Mouse (Mus musculus) common myeloid progenitor, adult 5-6 weeks (primary cell): ENCODE measurements around the gene Macrod2. TPM values are rescaled to one million over a fixed set of nuclear protein-coding genes. Genes with fewer than 3 reads are reported as not detected.

Experiments used
- ATAC-seq: replicated peaks from 2 replicates; pipeline ENCODE4 v1.8.0; 2016; ENCODE audit warnings: low read depth, mild to moderate bottlenecking, moderate TSS enrichment, inconsistent platforms; ENCODE audit not compliant: poor library complexity, severe bottlenecking
- total RNA-seq: library from RNA; stranded (forward); fragments of 200-1000, 187-1606 nt; gene quantifications from 2 replicates; pipeline ENCODE4 v1.2.3, GENCODE M21; 2017

Macrod2 gene
- total RNA-seq, 1 experiment from 2014 or later: 10.0 TPM

- no peak for ATAC-seq
Observed at GRCm38 (mm10) chr2:141722531-141722930, 1327.4 kb downstream of the Macrod2 start.

- no peak for ATAC-seq
Observed at GRCm38 (mm10) chr2:141728998-141729397, 1333.9 kb downstream of the Macrod2 start.

DNA sequence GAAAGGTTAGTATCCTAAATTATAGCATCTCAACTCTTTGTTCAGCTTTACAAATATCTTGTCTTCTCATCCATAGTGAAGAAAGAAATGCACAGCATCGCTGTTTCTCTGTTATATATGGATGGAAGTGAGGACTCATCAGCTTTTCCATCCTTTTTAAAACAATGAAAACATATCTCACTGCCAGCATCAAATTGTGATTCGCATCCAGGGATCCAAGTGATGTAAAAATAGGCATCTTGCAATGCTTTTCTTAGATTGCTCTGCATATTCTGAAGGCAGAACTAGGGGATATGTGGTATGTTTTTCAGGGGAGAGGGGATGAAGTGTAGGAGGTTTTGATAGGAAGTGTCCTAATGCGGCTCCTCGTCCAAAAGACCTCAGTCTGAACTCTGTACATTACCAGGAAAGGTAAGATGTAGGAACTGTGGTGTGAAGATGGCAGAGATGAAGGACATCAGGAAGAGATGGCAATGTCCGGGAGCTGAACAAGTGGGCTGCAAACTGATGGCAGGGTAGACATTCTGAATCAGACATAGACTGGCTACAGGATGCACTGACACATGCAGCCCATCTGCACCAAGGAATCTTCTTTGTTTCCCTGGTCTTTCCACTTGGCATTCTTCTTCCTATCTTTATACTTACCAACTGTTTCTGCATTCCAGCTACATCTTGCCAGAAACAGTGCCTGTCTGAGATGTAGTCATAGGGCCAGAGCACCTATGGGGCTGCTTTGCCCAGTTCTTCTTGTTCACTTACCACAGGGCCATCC is 1341.8 kb downstream of the Macrod2 start:
- no peak for ATAC-seq

- ATAC-seq: no peak
Observed at GRCm38 (mm10) chr2:141738702-141739101, 1343.6 kb downstream of the Macrod2 start.

DNA sequence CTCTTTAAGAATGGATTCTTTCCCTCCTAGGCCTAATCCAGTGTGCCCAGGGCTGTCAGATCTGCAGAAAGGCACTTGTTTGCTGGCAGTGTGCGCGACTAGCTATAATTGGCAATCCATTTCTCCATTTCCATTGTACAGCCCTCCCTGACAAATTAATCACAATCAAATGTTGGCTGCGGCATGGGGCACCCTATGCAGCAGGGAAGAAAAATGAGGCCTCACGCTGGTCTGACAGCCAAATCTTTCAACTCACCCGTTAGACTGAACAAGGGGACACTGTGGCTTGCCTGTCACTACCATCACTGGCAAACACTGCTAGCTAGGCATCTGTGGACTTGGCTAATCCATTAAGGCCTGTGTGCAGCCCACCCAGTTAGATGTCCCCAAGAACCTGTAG is 1345.2 kb downstream of the Macrod2 start:
- no peak for ATAC-seq

DNA sequence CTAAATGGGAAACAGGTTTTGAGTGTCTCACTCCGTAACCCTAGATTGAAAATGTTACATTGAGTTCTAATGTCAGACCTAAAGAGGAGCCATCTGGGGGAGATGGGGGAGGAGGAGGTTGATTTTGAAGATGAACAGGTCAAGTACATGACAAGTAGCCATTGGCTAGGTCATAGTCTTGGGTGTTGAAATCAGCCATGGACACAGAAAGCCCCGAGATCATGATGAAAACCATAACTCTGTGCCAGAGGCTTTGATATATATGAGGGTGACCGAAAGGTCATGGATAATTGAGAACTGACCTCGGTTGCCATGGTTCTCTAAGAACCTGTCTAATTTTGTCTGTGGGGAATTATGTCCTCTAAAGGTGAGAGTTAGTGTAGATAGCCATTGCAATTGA is 1405.1 kb downstream of the Macrod2 start:
- ATAC-seq: no peak

DNA sequence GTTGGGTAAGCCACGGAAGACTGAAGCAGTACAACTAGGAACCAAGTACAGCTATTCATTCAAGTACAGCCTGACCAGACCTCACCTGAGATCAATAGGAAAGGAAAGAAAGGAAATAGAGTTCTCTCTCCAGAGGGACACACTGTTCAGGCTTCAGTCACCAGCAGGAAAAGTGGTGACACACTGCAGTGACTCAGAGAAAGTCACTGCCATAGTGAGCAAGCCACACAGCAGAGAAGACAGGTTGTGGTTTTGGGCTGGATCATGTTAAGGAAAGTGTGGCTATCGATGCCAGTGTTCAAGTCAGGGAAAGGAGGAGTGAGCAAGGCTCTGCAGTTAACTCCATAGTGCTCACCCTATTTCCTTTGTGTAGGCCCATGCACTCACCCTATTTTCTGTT is 1405.8 kb downstream of the Macrod2 start:
- no peak for ATAC-seq

- no peak for ATAC-seq
Observed at GRCm38 (mm10) chr2:141816266-141816665, 1421.2 kb downstream of the Macrod2 start.

DNA sequence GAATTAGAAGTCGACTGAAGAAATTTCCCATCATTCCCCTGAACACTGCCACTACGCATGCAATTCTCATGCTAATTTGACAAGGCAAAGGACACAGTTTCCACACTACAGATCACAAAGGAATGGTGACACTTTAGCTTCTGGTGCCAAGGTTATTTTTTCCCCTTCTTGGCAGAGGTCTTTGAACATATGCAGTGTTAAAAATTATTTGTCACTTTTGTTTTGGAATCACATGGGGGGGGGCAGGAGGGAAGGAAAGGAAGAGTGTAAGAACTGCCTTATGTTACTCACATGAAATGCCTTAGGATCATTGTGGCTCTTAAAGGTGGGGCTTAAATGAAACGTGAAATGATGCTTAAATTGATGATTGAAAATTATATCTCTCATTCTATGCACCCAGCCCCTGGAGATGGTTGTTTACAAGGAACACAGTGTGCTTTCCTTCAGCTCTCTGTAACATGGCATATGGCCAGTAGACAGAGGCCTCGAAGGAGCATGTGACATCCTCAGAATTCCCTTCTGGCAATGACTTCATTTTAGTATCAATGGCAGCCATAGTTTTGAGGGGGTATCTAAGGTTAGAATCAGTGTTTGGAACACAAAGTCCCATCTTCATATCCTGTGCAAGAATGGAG is 1422.6 kb downstream of the Macrod2 start:
- ATAC-seq: no peak

- no peak for ATAC-seq
Observed at GRCm38 (mm10) chr2:141820795-141821194, 1425.7 kb downstream of the Macrod2 start.

- ATAC-seq: no peak
Observed at GRCm38 (mm10) chr2:141825606-141826495, 1430.7 kb downstream of the Macrod2 start.

DNA sequence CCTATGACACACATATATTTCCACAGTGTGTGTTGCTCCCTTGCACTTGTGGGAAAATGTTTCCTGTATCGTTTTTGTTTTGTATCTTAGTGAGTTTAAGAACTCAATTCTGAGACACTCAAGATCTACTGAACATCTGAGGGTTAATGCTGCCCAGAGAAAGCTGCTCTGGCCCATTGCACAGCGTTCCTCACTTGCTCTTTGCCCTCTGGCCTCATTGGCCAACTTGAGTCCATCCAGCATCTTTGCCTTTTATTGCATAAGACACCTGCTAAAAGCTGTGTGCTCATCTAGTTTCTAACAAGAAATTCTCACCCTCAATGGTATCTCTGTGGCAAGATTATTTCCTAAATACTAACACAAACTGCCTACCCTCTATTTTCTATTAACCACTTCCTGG is 1435.4 kb downstream of the Macrod2 start:
- no peak for ATAC-seq

DNA sequence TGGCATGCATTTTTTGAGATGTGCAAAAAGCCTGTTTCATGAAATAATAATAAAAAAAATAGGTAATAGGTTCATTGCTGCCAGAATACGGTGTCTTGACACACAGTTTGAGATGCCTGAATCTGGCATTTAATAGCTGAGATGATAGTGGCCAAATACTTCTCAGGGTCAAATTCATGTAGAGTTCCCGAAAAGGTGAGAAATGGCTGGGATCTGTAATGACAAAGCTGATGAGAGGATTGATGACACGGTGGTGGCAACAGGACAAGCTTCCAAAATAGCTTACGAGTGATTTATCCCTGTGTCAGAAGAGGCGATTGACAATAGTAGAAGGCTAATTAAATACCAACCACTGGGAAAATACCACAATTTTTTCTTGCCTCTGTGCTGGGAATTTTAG is 1436.4 kb downstream of the Macrod2 start:
- no peak for ATAC-seq

- peak; percentile 69 for ATAC-seq
Observed at GRCm38 (mm10) chr2:141834156-141834782, 1439.2 kb downstream of the Macrod2 start.

- no peak for ATAC-seq
Observed at GRCm38 (mm10) chr2:141844408-141845175, 1449.5 kb downstream of the Macrod2 start.

GRCm38 (mm10) chr2:141859220-141859619 is 1464.1 kb downstream of the Macrod2 start:
- no peak for ATAC-seq

DNA sequence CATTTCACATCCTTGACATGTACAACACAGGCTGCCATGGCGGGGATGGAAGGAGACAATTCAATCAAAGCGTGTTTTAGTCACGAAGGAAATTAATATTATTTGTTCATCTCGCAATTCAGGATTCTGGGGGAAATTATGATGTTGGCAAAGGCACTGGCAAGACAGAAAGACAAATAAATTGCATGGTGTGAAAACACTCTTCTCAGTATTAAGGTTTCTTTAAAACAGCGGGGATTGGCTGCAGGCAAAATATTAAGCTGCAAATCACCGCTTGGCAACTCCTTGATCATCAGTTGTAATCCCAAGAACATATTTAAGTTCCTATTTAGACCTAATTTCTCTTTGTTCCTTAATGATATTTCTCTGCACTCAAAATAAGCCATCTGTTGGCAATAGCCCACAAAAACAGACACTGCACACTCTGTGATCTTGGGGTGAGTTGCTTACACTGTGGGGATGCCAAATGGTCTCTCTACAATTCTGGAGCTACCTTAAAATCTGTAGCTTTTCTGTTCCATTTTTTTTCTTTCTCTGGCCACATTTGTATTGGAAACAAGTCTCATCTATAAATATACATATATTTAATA is 1466.7 kb downstream of the Macrod2 start:
- ATAC-seq: no peak

DNA sequence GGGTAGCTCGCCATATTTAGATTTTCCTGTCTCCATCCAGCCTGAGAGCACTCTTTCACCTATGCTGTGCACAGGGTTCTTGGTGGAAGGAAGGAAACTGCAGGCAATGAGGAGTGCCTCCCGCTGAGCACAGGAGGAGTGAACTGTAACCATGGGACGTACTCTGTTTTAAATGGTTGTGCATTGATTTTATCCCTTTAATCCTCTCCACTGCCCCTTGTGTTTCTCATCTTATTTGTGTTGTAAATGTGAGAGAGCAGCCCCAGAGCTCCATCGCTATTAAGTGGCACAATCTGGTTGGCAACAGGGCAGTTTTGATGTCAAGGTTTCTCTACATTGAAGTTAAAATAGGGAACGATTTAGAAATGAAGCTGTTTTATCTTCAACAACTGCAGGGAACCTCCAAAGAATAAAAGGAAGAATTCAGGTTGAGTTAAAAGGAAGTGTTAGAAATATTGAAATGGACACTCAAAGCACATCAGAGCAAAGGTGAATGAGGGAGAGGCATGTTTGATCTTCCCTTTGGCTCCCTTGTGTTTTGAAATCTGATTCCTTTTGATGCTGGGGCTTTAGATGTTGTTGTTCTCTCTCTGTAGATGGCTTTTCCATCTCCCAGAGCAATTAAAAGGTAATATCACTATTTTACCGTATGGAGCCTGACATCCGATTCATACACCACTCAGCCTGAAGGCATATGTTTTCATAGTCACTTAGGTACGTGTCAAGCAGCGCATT is 1467.6 kb downstream of the Macrod2 start:
- no peak for ATAC-seq
